Mouse (Mus musculus): Measurements from ENCODE around the gene Alkbh6.

GRCm38 (mm10) chr7:30265935-30266334 lies 42.6 kb upstream of the Alkbh6 start:
- no peak for TF ChIP-seq POLR2A (IDR thresholded peaks at IDR 0.05; ENCODE audit: low read depth, low read length)
- no peak for TF ChIP-seq CTCF (conservative IDR thresholded peaks at IDR 0.05; ENCODE audit: insufficient read depth, insufficient read length, low read depth, low read length)

All from kidney, adult 2 months (tissue).